8 mouse cellular contexts compared by ENCODE assay signal in genomic region chr2:155862573-155863300, GRCm38 (mm10). TPM values are rescaled to one million over a fixed set of nuclear protein-coding genes. Genes with fewer than 3 reads are reported as not detected.
DNase-seq lines count a peak whose midpoint lies in the region; ATAC-seq and TF ChIP-seq lines count a peak whose summit lies in the region.
"Had no signal": no experiment of that assay in that cellular context is flagged by ENCODE, and none has a peak within 500 bp of the region (broad histone marks: within the 10 kb centered on the region; RNA-seq: fewer than 3 reads in every experiment).

No protein-coding gene starts in this region.

- no peaks in the 10 kb centered on the region for H3K9me3 ChIP-seq in lung, postnatal 0 days (ENCODE audit: low read length)
- no peaks in the 10 kb centered on the region for H3K9me3 ChIP-seq in hindbrain, embryonic 10.5 days

- no peak overlapping the region for H3K4me2 ChIP-seq in lung, postnatal 0 days (replicated peaks; ENCODE audit: low read depth, low read length)

- 0 out of 2 replicates have a peak, but pooled peaks cover 1% of the 10 kb centered on the region for H3K36me3 ChIP-seq in lung, postnatal 0 days (ENCODE audit: insufficient read depth, low read length)
- H3K36me3 ChIP-seq in hindbrain, embryonic 10.5 days, result peaks cover 30% of the 10 kb centered on the region

- no peak overlapping the region for H3K4me3 ChIP-seq in lung, postnatal 0 days (ENCODE audit: low read depth, low read length)
- no peak overlapping the region for H3K4me3 ChIP-seq in hindbrain, embryonic 10.5 days

- H3K4me1 ChIP-seq in lung, postnatal 0 days (ENCODE audit: insufficient read depth, low read depth, low read length), result no peaks in the 10 kb centered on the region
- 0 out of 2 replicates have a peak, but pooled peaks cover 9% of the 10 kb centered on the region for H3K4me1 ChIP-seq in hindbrain, embryonic 10.5 days (replicated peaks)

- no peak for DNase-seq in lung, postnatal 0 days (ENCODE audit: low spot score)
- no peak for DNase-seq in lung, adult 18-20 months
- peak; percentile 6 for DNase-seq in hindbrain, embryonic 10.5 days (ENCODE audit: low spot score)
- DNase-seq in kidney, postnatal 36 days, result peak; percentile 28 to 29
- DNase-seq in right cerebral cortex, postnatal 14 days, result peak; percentile 20
- DNase-seq in MN1 (ENCODE audit: low spot score), result no peak
- no peak for DNase-seq in cerebellum, adult 11 months
- DNase-seq: thymus, postnatal 36 days had no signal

- no peak overlapping the region for H3K9ac ChIP-seq in lung, postnatal 0 days (replicated peaks; ENCODE audit: low read depth)

- WGBS in lung, postnatal 0 days, result 77% methylated on average over 13 of the region's 13 CpGs
- 84% methylated on average over 13 of the region's 13 CpGs for WGBS in hindbrain, embryonic 10.5 days

- TF ChIP-seq EP300 in lung, postnatal 0 days (IDR thresholded peaks at IDR 0.05), result no peak

- no peak for TF ChIP-seq CTCF in lung, postnatal 0 days (IDR thresholded peaks at IDR 0.05)

- peak; percentile 57 for ATAC-seq in lung, postnatal 0 days

- no peaks in the 10 kb centered on the region for H3K27me3 ChIP-seq in lung, postnatal 0 days (replicated peaks; ENCODE audit: insufficient read depth, low read length)
- H3K27me3 ChIP-seq in hindbrain, embryonic 10.5 days (ENCODE audit: insufficient read depth, poor library complexity, severe bottlenecking), result no peaks in the 10 kb centered on the region

- no peak overlapping the region for H3K27ac ChIP-seq in lung, postnatal 0 days (ENCODE audit: low read length)
- H3K27ac ChIP-seq in hindbrain, embryonic 10.5 days, result peak overlapping the region; percentile 40; the same call in 1 of the 2 replicates

RNA-seq across cellular contexts. Expression of gene Fam83c, which starts 28.1 kb away (rescaled TPM):
- polyA plus RNA-seq in lung, postnatal 0 days (2015; fragmentation: Nextera tagmentation; extraction: Ambion mirVana), result 0.04 TPM in 1 of 2 replicates, not detected in the other
- 0.24 and 0.44 TPM in 2 replicates for polyA plus RNA-seq in hindbrain, embryonic 10.5 days (2016; fragmentation: Nextera tagmentation; extraction: Ambion mirVana)

RNA-seq across cellular contexts. Expression of gene Eif6, which starts 36.0 kb away (rescaled TPM):
- polyA plus RNA-seq in lung, postnatal 0 days (2015; fragmentation: Nextera tagmentation; extraction: Ambion mirVana), result 127 and 141 TPM in 2 replicates
- 247 and 261 TPM in 2 replicates for polyA plus RNA-seq in hindbrain, embryonic 10.5 days (2016; fragmentation: Nextera tagmentation; extraction: Ambion mirVana)

RNA-seq across cellular contexts. Expression of gene BC029722, which starts 43.5 kb away (rescaled TPM):
- polyA plus RNA-seq in lung, postnatal 0 days (2015; fragmentation: Nextera tagmentation; extraction: Ambion mirVana), result 31.4 and 32.9 TPM in 2 replicates
- polyA plus RNA-seq in hindbrain, embryonic 10.5 days (2016; fragmentation: Nextera tagmentation; extraction: Ambion mirVana), result 8.4 and 16.0 TPM in 2 replicates

Comparison
In these comparisons a context has a peak if more than half of its experiments do, and no peak if none do; other contexts are left out.
1. DNase-seq: peak in hindbrain, embryonic 10.5 days (single experiment), kidney, postnatal 36 days (2 of 2) and right cerebral cortex, postnatal 14 days (single experiment); none in lung, postnatal 0 days (single experiment), lung, adult 18-20 months (0 of 2), MN1 (single experiment) and cerebellum, adult 11 months (single experiment).